Mouse (Mus musculus): ENCODE results near the gene Usp16. TPM values are rescaled to one million over a fixed set of nuclear protein-coding genes. Genes with fewer than 3 reads are reported as not detected.
A peak's percentile ranks its signal among the peaks of the same experiment; 100 is the strongest.

The Usp16 gene
- polyA plus RNA-seq (2015; fragmentation: Nextera tagmentation; extraction: Ambion mirVana), result 48.5 and 51.6 TPM in 2 replicates

GRCm38 (mm10) chr16:87454419-87455179 lies at the start of gene Usp16:
Gene Usp16, plus strand, starts transcription at chr16:87454703.
- Histone ChIP-seq H3K4me1 (peaks cover 22% of the 10 kb centered on the region), H3K27ac (replicated peaks) (peak within 1 kb of the TSS; percentile 76), H3K36me3 (no peaks in the 10 kb centered on the region), H3K4me2 (replicated peaks) (peak within 1 kb of the TSS; percentile 89), H3K9ac (replicated peaks) (peak within 1 kb of the TSS; percentile 89), H3K27me3 (0 out of 2 replicates have a peak, but pooled peaks cover 2% of the 10 kb centered on the region), H3K9me3 (no peaks in the 10 kb centered on the region), H3K4me3 (peak within 1 kb of the TSS; percentile 86)
- ATAC-seq (replicated peaks), result peak; percentile 99
- WGBS, result 8% methylated on average over 45 of the region's 45 CpGs

GRCm38 (mm10) chr16:87405001-87405400 lies 49.5 kb upstream of the Usp16 start:
- Histone ChIP-seq H3K27ac (replicated peaks) (no peak overlapping the region), H3K9ac (replicated peaks) (no peak overlapping the region), H3K4me2 (replicated peaks) (no peak overlapping the region), H3K9me3 (no peaks in the 10 kb centered on the region), H3K27me3 (no peaks in the 10 kb centered on the region), H3K4me3 (no peak overlapping the region), H3K36me3 (peaks cover 80% of the 10 kb centered on the region), H3K4me1 (no peaks in the 10 kb centered on the region)
- WGBS, result 87% methylated on average over 3 of the region's 3 CpGs
- no peak for ATAC-seq (replicated peaks)

GRCm38 (mm10) chr16:87420662-87421061 lies 33.8 kb upstream of the Usp16 start:
- Histone ChIP-seq H3K27ac (replicated peaks) (no peak overlapping the region), H3K4me3 (no peak overlapping the region), H3K36me3 (peaks cover 93% of the 10 kb centered on the region), H3K9me3 (peaks cover 7% of the 10 kb centered on the region; the same call in 1 of the 2 replicates), H3K27me3 (no peaks in the 10 kb centered on the region), H3K4me2 (replicated peaks) (no peak overlapping the region), H3K9ac (replicated peaks) (no peak overlapping the region), H3K4me1 (no peaks in the 10 kb centered on the region)
- ATAC-seq (replicated peaks), result no peak
- WGBS, result 96% methylated on average over 8 of the region's 8 CpGs

- H3K27ac ChIP-seq (replicated peaks), result no peak overlapping the region
- no peak overlapping the region for H3K4me2 ChIP-seq (replicated peaks)
- H3K4me1 ChIP-seq, result peaks cover 9% of the 10 kb centered on the region
- no peak for ATAC-seq (replicated peaks)
- H3K4me3 ChIP-seq, result no peak overlapping the region
- H3K27me3 ChIP-seq, result no peaks in the 10 kb centered on the region
- no peak overlapping the region for H3K9ac ChIP-seq (replicated peaks)
- H3K9me3 ChIP-seq, result no peaks in the 10 kb centered on the region
- H3K36me3 ChIP-seq, result peaks cover 42% of the 10 kb centered on the region
- 98% methylated on average over 8 of the region's 8 CpGs for WGBS
Observed at GRCm38 (mm10) chr16:87427516-87427915, 27.0 kb upstream of the Usp16 start.

GRCm38 (mm10) chr16:87432033-87432814 lies 22.3 kb upstream of the Usp16 start, which contains the start of gene Ltn1:
Gene Ltn1, minus strand, starts transcription at chr16:87432612.
- H3K4me1 ChIP-seq, result peaks cover 9% of the 10 kb centered on the region
- peak within 1 kb of the TSS; percentile 85 for H3K4me2 ChIP-seq (replicated peaks)
- peak; percentile 100 for ATAC-seq (replicated peaks)
- H3K27me3 ChIP-seq, result no peaks in the 10 kb centered on the region
- H3K27ac ChIP-seq (replicated peaks), result 0 out of 2 replicates have a peak within 1 kb of the TSS, but pooled peaks have one; percentile 19
- peak within 1 kb of the TSS; percentile 70 for H3K4me3 ChIP-seq
- no peaks in the 10 kb centered on the region for H3K36me3 ChIP-seq
- peak within 1 kb of the TSS; percentile 67 for H3K9ac ChIP-seq (replicated peaks)
- under 1% methylated on average over 56 of the region's 56 CpGs for WGBS
- no peaks in the 10 kb centered on the region for H3K9me3 ChIP-seq

- WGBS, result 93% methylated on average over 7 of the region's 7 CpGs
- Histone ChIP-seq H3K4me3 (no peak overlapping the region), H3K9me3 (no peaks in the 10 kb centered on the region), H3K27ac (replicated peaks) (no peak overlapping the region), H3K27me3 (no peaks in the 10 kb centered on the region), H3K4me2 (replicated peaks) (no peak overlapping the region), H3K36me3 (no peaks in the 10 kb centered on the region), H3K4me1 (peaks cover 9% of the 10 kb centered on the region), H3K9ac (replicated peaks) (no peak overlapping the region)
- no peak for ATAC-seq (replicated peaks)
Observed at GRCm38 (mm10) chr16:87434266-87434665, 20.2 kb upstream of the Usp16 start.

- Histone ChIP-seq H3K27ac (replicated peaks) (no peak overlapping the region), H3K36me3 (no peaks in the 10 kb centered on the region), H3K9me3 (no peaks in the 10 kb centered on the region), H3K4me3 (no peak overlapping the region), H3K4me1 (peaks cover 13% of the 10 kb centered on the region), H3K9ac (replicated peaks) (no peak overlapping the region), H3K4me2 (replicated peaks) (no peak overlapping the region), H3K27me3 (no peaks in the 10 kb centered on the region)
- 86% methylated on average over 6 of the region's 6 CpGs for WGBS
- ATAC-seq (replicated peaks), result no peak
Observed at GRCm38 (mm10) chr16:87434946-87435345, 19.6 kb upstream of the Usp16 start.

GRCm38 (mm10) chr16:87435411-87436205 lies 18.9 kb upstream of the Usp16 start:
- ATAC-seq (replicated peaks), result no peak
- Histone ChIP-seq H3K36me3 (no peaks in the 10 kb centered on the region), H3K9ac (replicated peaks) (no peak overlapping the region), H3K27me3 (no peaks in the 10 kb centered on the region), H3K27ac (replicated peaks) (no peak overlapping the region), H3K4me2 (replicated peaks) (no peak overlapping the region), H3K9me3 (no peaks in the 10 kb centered on the region), H3K4me3 (no peak overlapping the region), H3K4me1 (peaks cover 13% of the 10 kb centered on the region)
- 85% methylated on average over 13 of the region's 13 CpGs for WGBS

GRCm38 (mm10) chr16:87437096-87437495 lies 17.4 kb upstream of the Usp16 start:
- 92% methylated on average over 21 of the region's 21 CpGs for WGBS

GRCm38 (mm10) chr16:87438697-87439096 lies 15.8 kb upstream of the Usp16 start:
- Histone ChIP-seq H3K4me2 (replicated peaks) (no peak overlapping the region), H3K4me1 (peaks cover 11% of the 10 kb centered on the region), H3K4me3 (no peak overlapping the region), H3K27me3 (no peaks in the 10 kb centered on the region), H3K27ac (replicated peaks) (no peak overlapping the region), H3K36me3 (no peaks in the 10 kb centered on the region), H3K9me3 (no peaks in the 10 kb centered on the region), H3K9ac (replicated peaks) (no peak overlapping the region)
- ATAC-seq (replicated peaks), result no peak
- WGBS, result 91% methylated on average over 8 of the region's 8 CpGs

More at GRCm38 (mm10) chr16:87437096-87437495, 17.4 kb upstream of the Usp16 start:
- no peak overlapping the region for H3K9ac ChIP-seq (replicated peaks)
- H3K4me2 ChIP-seq (replicated peaks), result no peak overlapping the region
- H3K27me3 ChIP-seq, result no peaks in the 10 kb centered on the region
- H3K9me3 ChIP-seq, result no peaks in the 10 kb centered on the region
- H3K4me1 ChIP-seq, result peaks cover 11% of the 10 kb centered on the region
- H3K4me3 ChIP-seq, result no peak overlapping the region
- H3K27ac ChIP-seq (replicated peaks), result no peak overlapping the region
- no peak for ATAC-seq (replicated peaks)
- no peaks in the 10 kb centered on the region for H3K36me3 ChIP-seq

GRCm38 (mm10) chr16:87440184-87440686 lies 14.3 kb upstream of the Usp16 start, which contains the start of gene Rwdd2b:
Gene Rwdd2b, minus strand, starts transcription at chr16:87440573.
- Histone ChIP-seq H3K9ac (replicated peaks) (peak within 1 kb of the TSS; percentile 95), H3K4me1 (peaks cover 11% of the 10 kb centered on the region), H3K36me3 (no peaks in the 10 kb centered on the region), H3K9me3 (no peaks in the 10 kb centered on the region), H3K27ac (replicated peaks) (peak within 1 kb of the TSS; percentile 97), H3K4me3 (peak within 1 kb of the TSS; percentile 98), H3K27me3 (0 out of 2 replicates have a peak, but pooled peaks cover 4% of the 10 kb centered on the region), H3K4me2 (replicated peaks) (peak within 1 kb of the TSS; percentile 75)
- under 1% methylated on average over 38 of the region's 38 CpGs for WGBS
- peak; percentile 97 for ATAC-seq (replicated peaks)

Measured in forebrain, embryonic 15.5 days (tissue).